Mouse (Mus musculus) stomach, embryonic 16.5 days (tissue): Measurements from ENCODE around the gene Ppt2. TPM values are rescaled to one million over a fixed set of nuclear protein-coding genes. Genes with fewer than 3 reads are reported as not detected.

ENCODE experiments used
- ATAC-seq: fragments of 200-750 bp; cut with Nextera tagmentation; 2 replicates; pipeline ENCODE4 v1.8.0; 2017; ENCODE audit warnings: moderate number of reproducible peaks, moderate TSS enrichment; ENCODE audit not compliant: insufficient read depth, low FRiP score
- H3K27ac ChIP-seq: fragments of 300-500 bp; sonication (generic); 2 replicates; pipeline ENCODE4 v1.5.1; 2014; ENCODE audit warnings: low read length
- H3K27me3 ChIP-seq: fragments of 300-500 bp; sonication (generic); 2 replicates; pipeline ENCODE4 v1.6.1; 2014; ENCODE audit warnings: low read length, control low read depth, mixed read lengths; ENCODE audit not compliant: control insufficient read depth, insufficient read depth
- H3K36me3 ChIP-seq: fragments of 300-500 bp; sonication (generic); 2 replicates; pipeline ENCODE4 v1.6.1; 2014; ENCODE audit warnings: low read length; ENCODE audit not compliant: control insufficient read depth, insufficient read depth
- H3K4me1 ChIP-seq: fragments of 300-500 bp; sonication (generic); 2 replicates; pipeline ENCODE4 v1.6.1; 2014; ENCODE audit warnings: low read length, control low read depth, mixed read lengths; ENCODE audit not compliant: control insufficient read depth, insufficient read depth
- H3K4me2 ChIP-seq: fragments of 300-500 bp; sonication (generic); 2 replicates; pipeline ENCODE4 v1.6.1; 2014; ENCODE audit warnings: low read depth, low read length, mixed read lengths
- H3K4me3 ChIP-seq: fragments of 300-500 bp; sonication (generic); replicated peaks from 2 replicates; pipeline ENCODE4 v1.5.1; 2014; ENCODE audit warnings: mild to moderate bottlenecking, low read length
- H3K9ac ChIP-seq: fragments of 300-500 bp; sonication (generic); 2 replicates; pipeline ENCODE4 v1.6.1; 2014; ENCODE audit warnings: low read length
- H3K9me3 ChIP-seq: fragments of 300-500 bp; sonication (generic); replicated peaks from 2 replicates; pipeline ENCODE4 v1.6.1; 2016; ENCODE audit warnings: low read length, control low read depth; ENCODE audit not compliant: control insufficient read depth
- WGBS: fragments of 180-500 bp; shearing (Covaris S2); extraction: QIAGEN DNeasy Blood & Tissue Kit; methylation state at CpG from one replicate; pipeline ENCODE4 v1.1.7; 2014; 5-methylcytosine and 5-hydroxymethylcytosine counted together
- polyA plus RNA-seq: library from polyadenylated mRNA; unstranded; fragments of >200 nt; fragmentation: Nextera tagmentation; extraction: Ambion mirVana; gene quantifications from 2 replicates; pipeline ENCODE4 v1.2.1, GENCODE M21; 2015

Ppt2 gene
- polyA plus RNA-seq, 1 experiment from 2014 or later, result 25.2 TPM

GRCm38 (mm10) chr17:34567311-34567710, 61.0 kb downstream of the Ppt2 start:
- no peak overlapping the region for H3K4me2 ChIP-seq
- no peak overlapping the region for H3K4me3 ChIP-seq
- no peaks in the 10 kb centered on the region for H3K36me3 ChIP-seq
- no peak for ATAC-seq
- peaks cover 10% of the 10 kb centered on the region for H3K4me1 ChIP-seq
- no peaks in the 10 kb centered on the region for H3K9me3 ChIP-seq
- H3K9ac ChIP-seq, result no peak overlapping the region
- H3K27ac ChIP-seq, result no peak overlapping the region
- 70% methylated on average over 9 of the region's 9 CpGs for WGBS
- H3K27me3 ChIP-seq, result no peaks in the 10 kb centered on the region

Other genes starting within 250 kb of the Ppt2 start
- 1.8 TPM in 2 replicates for gene BC051142, start 229.7 kb downstream of the Ppt2 start, polyA plus RNA-seq
- 3.8 and 3.9 TPM in 2 replicates for gene Btnl4, start 151.2 kb downstream of the Ppt2 start, polyA plus RNA-seq
- 2.6 and 3.6 TPM in 2 replicates for gene Btnl6, start 111.2 kb downstream of the Ppt2 start, polyA plus RNA-seq
- gene Notch4, start 64.2 kb downstream of the Ppt2 start, polyA plus RNA-seq, result 4.7 and 4.9 TPM in 2 replicates
- gene Gpsm3, start 38.7 kb downstream of the Ppt2 start, polyA plus RNA-seq, result 9.3 and 10.4 TPM in 2 replicates
- 6.8 and 8.4 TPM in 2 replicates for gene Pbx2, start 37.2 kb downstream of the Ppt2 start, polyA plus RNA-seq
- gene Ager, start 30.6 kb downstream of the Ppt2 start, polyA plus RNA-seq, result 2.7 and 3.0 TPM in 2 replicates
- 129 and 141 TPM in 2 replicates for gene Rnf5, start 24.8 kb downstream of the Ppt2 start, polyA plus RNA-seq
- gene Agpat1, start 24.2 kb downstream of the Ppt2 start, polyA plus RNA-seq, result 42.6 TPM in 2 replicates
- gene Egfl8, start 12.5 kb downstream of the Ppt2 start, polyA plus RNA-seq, result 3.5 and 4.8 TPM in 2 replicates
- gene Prrt1, start 1.0 kb upstream of the Ppt2 start, polyA plus RNA-seq, result 0.31 and 0.45 TPM in 2 replicates
- gene Fkbpl, start 16.3 kb upstream of the Ppt2 start, polyA plus RNA-seq, result 13.1 and 14.4 TPM in 2 replicates
- gene Atf6b, start 18.6 kb upstream of the Ppt2 start, polyA plus RNA-seq, result 73.5 and 78.0 TPM in 2 replicates
- gene Tnxb, start 42.0 kb upstream of the Ppt2 start, polyA plus RNA-seq, result 1.3 and 1.8 TPM in 2 replicates
- 0.89 and 0.99 TPM in 2 replicates for gene C4b, start 115.4 kb upstream of the Ppt2 start, polyA plus RNA-seq
- gene Cyp21a1, start 176.1 kb upstream of the Ppt2 start, polyA plus RNA-seq, result 0.21 and 6.9 TPM in 2 replicates
- gene Stk19, start 208.4 kb upstream of the Ppt2 start, polyA plus RNA-seq, result 23.8 and 25.8 TPM in 2 replicates
- gene Dxo, start 208.5 kb upstream of the Ppt2 start, polyA plus RNA-seq, result 48.9 and 53.3 TPM in 2 replicates
- gene Skiv2l, start 221.7 kb upstream of the Ppt2 start, polyA plus RNA-seq, result 45.0 and 48.1 TPM in 2 replicates
- gene Nelfe, start 221.9 kb upstream of the Ppt2 start, polyA plus RNA-seq, result 89.5 and 96.4 TPM in 2 replicates
- gene Cfb, start 234.0 kb upstream of the Ppt2 start, polyA plus RNA-seq, result 27.8 and 28.9 TPM in 2 replicates